ENCODE assay signal across 9 mouse cellular contexts in genomic region chr4:129144401-129145367, GRCm38 (mm10). TPM values are rescaled to one million over a fixed set of nuclear protein-coding genes. Genes with fewer than 3 reads are reported as not detected.
DNase-seq lines count a peak whose midpoint lies in the region; ATAC-seq and TF ChIP-seq lines count a peak whose summit lies in the region.
"Had no signal": no experiment of that assay in that cellular context is flagged by ENCODE, and none has a peak within 500 bp of the region (broad histone marks: within the 10 kb centered on the region; RNA-seq: fewer than 3 reads in every experiment).

No protein-coding gene starts in this region.

- H3K9me3 ChIP-seq in stomach, postnatal 0 days (ENCODE audit: control insufficient read depth, low read length) = no peaks in the 10 kb centered on the region
- H3K9me3 ChIP-seq: neural tube, embryonic 12.5 days had no signal

- ATAC-seq in stomach, postnatal 0 days (ENCODE audit: low FRiP score, low TSS enrichment) = peak; percentile 64; the same call in 1 of the 2 replicates

- H3K9ac ChIP-seq in stomach, postnatal 0 days (ENCODE audit: low read length) = no peak overlapping the region
- H3K9ac ChIP-seq: neural tube, embryonic 12.5 days had no signal

- no peak for TF ChIP-seq CTCF in stomach, postnatal 0 days (IDR thresholded peaks at IDR 0.05; ENCODE audit: low read depth)

- TF ChIP-seq EP300 in stomach, postnatal 0 days (optimal IDR thresholded peaks at IDR 0.05) = no peak

- 45% methylated on average over 16 of the region's 16 CpGs for WGBS in stomach, postnatal 0 days

- intact Hi-C loops in left cerebral cortex, postnatal 4 days (cut with DNase I) = no loop called here

- H3K4me1 ChIP-seq in stomach, postnatal 0 days (replicated peaks; ENCODE audit: control insufficient read depth, insufficient read depth) = peaks cover 6% of the 10 kb centered on the region; the same call in 1 of the 2 replicates

- H3K27me3 ChIP-seq in stomach, postnatal 0 days (ENCODE audit: control insufficient read depth, insufficient read depth, low read length) = no peaks in the 10 kb centered on the region
- H3K27me3 ChIP-seq: neural tube, embryonic 12.5 days had no signal

- DNase-seq in layer of hippocampus, adult 11-12 months (ENCODE audit: low spot score) = peak; percentile 81
- DNase-seq in layer of hippocampus, adult 9-10 months (ENCODE audit: low spot score) = no peak
- peak; percentile 87 to 93 for DNase-seq in frontal cortex, adult 2 months (ENCODE audit: extremely low spot score in 1 of 2, low spot score in 1 of 2)
- peak; percentile 84 for DNase-seq in left cerebral cortex, postnatal 4 days
- DNase-seq in stomach, postnatal 0 days (ENCODE audit: low spot score) = no peak
- no peak for DNase-seq in gastrocnemius, postnatal 10 days
- no peak for DNase-seq in urinary bladder, adult 18-20 months (ENCODE audit: low spot score in 2 of 2)
- no peak for DNase-seq in kidney, adult 11 months

- no peaks in the 10 kb centered on the region for H3K36me3 ChIP-seq in stomach, postnatal 0 days (ENCODE audit: control insufficient read depth, insufficient read depth, low read length)

- H3K27ac ChIP-seq in stomach, postnatal 0 days (replicated peaks) = peak overlapping the region; percentile 46
- H3K27ac ChIP-seq: neural tube, embryonic 12.5 days had no signal

- H3K4me2 ChIP-seq in stomach, postnatal 0 days (replicated peaks; ENCODE audit: low read depth) = no peak overlapping the region
- H3K4me2 ChIP-seq: neural tube, embryonic 12.5 days had no signal

- no peak overlapping the region for H3K4me3 ChIP-seq in stomach, postnatal 0 days (ENCODE audit: low read depth, low read length)
- H3K4me3 ChIP-seq: neural tube, embryonic 12.5 days had no signal

RNA-seq across cellular contexts. Expression of gene Fndc5, which starts 7.9 kb away (rescaled TPM):
- 82.9 and 90.1 TPM in 2 replicates for polyA plus RNA-seq in frontal cortex, adult 2 months (2012; rRNA removed)
- 10 to 100 TPM; 16.4 to 18.0 TPM for total RNA-seq in left cerebral cortex, postnatal 4 days (2021)
- polyA plus RNA-seq in stomach, postnatal 0 days (2015; fragmentation: Nextera tagmentation; extraction: Ambion mirVana) = 2.0 and 2.4 TPM in 2 replicates
- total RNA-seq in gastrocnemius, postnatal 10 days (2021) = 10 to 100 TPM; 33.6 to 37.4 TPM

RNA-seq across cellular contexts. Expression of gene Hpca, which starts 22.8 kb away (rescaled TPM):
- 560 and 728 TPM in 2 replicates for polyA plus RNA-seq in frontal cortex, adult 2 months (2012; rRNA removed)
- 100 to 1,000 TPM; 189 to 218 TPM for total RNA-seq in left cerebral cortex, postnatal 4 days (2021)
- polyA plus RNA-seq in stomach, postnatal 0 days (2015; fragmentation: Nextera tagmentation; extraction: Ambion mirVana) = 0.91 and 0.99 TPM in 2 replicates
- total RNA-seq in gastrocnemius, postnatal 10 days (2021) = 1 to 10 TPM in 1 of 2 experiments, under 1 TPM in 1; 0.68 to 1.1 TPM

RNA-seq across cellular contexts. Expression of gene Tmem54, which starts 39.3 kb away (rescaled TPM):
- 0.32 TPM in 1 of 2 replicates, not detected in the other for polyA plus RNA-seq in frontal cortex, adult 2 months (2012; rRNA removed)
- not detected for total RNA-seq in left cerebral cortex, postnatal 4 days (2021)
- 106 and 115 TPM in 2 replicates for polyA plus RNA-seq in stomach, postnatal 0 days (2015; fragmentation: Nextera tagmentation; extraction: Ambion mirVana)
- not detected for total RNA-seq in gastrocnemius, postnatal 10 days (2021)

RNA-seq across cellular contexts. Expression of gene S100pbp, which starts 44.8 kb away (rescaled TPM):
- polyA plus RNA-seq in frontal cortex, adult 2 months (2012; rRNA removed) = 28.0 and 31.5 TPM in 2 replicates
- total RNA-seq in left cerebral cortex, postnatal 4 days (2021) = 10 to 100 TPM; 40.5 to 42.1 TPM
- polyA plus RNA-seq in stomach, postnatal 0 days (2015; fragmentation: Nextera tagmentation; extraction: Ambion mirVana) = 3.7 and 4.5 TPM in 2 replicates
- total RNA-seq in gastrocnemius, postnatal 10 days (2021) = 10 to 100 TPM in 1 of 2 experiments, 1 to 10 TPM in 1; 8.3 to 13.3 TPM

RNA-seq across cellular contexts. Expression of gene Yars, which starts 44.9 kb away (rescaled TPM):
- polyA plus RNA-seq in frontal cortex, adult 2 months (2012; rRNA removed) = 72.0 and 72.5 TPM in 2 replicates
- 100 to 1,000 TPM; 113 to 121 TPM for total RNA-seq in left cerebral cortex, postnatal 4 days (2021)
- polyA plus RNA-seq in stomach, postnatal 0 days (2015; fragmentation: Nextera tagmentation; extraction: Ambion mirVana) = 41.3 and 44.2 TPM in 2 replicates
- 10 to 100 TPM; 35.5 to 48.5 TPM for total RNA-seq in gastrocnemius, postnatal 10 days (2021)

Comparison
In these comparisons a context has a peak if more than half of its experiments do, and no peak if none do; other contexts are left out.
1. DNase-seq: peak in layer of hippocampus, adult 11-12 months (single experiment), frontal cortex, adult 2 months (2 of 2) and left cerebral cortex, postnatal 4 days (single experiment); none in layer of hippocampus, adult 9-10 months (single experiment), stomach, postnatal 0 days (single experiment), gastrocnemius, postnatal 10 days (single experiment), urinary bladder, adult 18-20 months (0 of 2) and kidney, adult 11 months (single experiment).
2. RNA of gene Hpca, which starts 22.8 kb away (total RNA-seq): 189 to 218 TPM in left cerebral cortex, postnatal 4 days; 0.68 to 1.1 TPM in gastrocnemius, postnatal 10 days; every median in the first group is over 10 times any median in the second.